Mouse (Mus musculus) ES-CJ7 (cell line): ENCODE data around the gene Plin5.
"Not testable (repeated sequence)": the region's sequence is repeated elsewhere in the genome, so short reads cannot be mapped to it uniquely, and the experiment has no call there.

Experiments used
- DNase-seq: peaks from one replicate; pipeline ENCODE4 v3.0.0; 2011; ENCODE audit warnings: low read depth, low spot score

Plin5 gene

DNA sequence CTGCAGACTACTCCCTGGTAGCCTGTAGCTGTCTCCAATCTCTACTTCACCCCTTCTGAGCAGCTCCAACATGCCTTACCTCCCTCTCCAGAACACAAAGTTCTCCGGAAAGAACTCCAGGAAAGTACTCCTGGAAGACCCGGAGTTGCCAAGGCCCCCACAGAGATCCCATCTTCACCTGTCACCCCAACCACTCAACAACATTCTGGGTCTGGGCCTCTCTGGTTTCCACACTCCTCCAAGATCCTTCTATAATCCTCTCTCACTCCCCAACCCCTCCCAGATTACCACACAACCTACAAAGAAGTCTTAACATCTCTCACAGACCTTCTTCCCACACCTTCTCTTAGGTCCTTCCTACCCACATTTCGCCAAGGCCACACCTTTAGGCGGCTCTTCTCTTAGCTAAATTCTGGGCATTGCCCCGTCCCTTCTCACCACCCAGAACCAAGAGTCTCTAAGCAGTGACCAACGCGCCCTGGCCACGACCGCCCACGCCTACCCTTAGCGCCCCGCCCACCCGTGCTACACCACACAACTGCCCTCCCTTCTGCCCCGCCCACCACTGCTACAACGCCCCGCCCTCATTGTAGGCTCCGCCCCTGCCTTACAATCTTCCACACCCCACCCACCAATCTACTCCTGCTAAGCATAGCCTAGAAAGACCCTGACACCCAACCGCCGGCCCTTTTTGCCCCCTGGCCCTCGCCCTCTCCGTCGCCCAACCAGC is 43.1 kb downstream of the Plin5 start:
- peak; percentile 91 for DNase-seq

DNA sequence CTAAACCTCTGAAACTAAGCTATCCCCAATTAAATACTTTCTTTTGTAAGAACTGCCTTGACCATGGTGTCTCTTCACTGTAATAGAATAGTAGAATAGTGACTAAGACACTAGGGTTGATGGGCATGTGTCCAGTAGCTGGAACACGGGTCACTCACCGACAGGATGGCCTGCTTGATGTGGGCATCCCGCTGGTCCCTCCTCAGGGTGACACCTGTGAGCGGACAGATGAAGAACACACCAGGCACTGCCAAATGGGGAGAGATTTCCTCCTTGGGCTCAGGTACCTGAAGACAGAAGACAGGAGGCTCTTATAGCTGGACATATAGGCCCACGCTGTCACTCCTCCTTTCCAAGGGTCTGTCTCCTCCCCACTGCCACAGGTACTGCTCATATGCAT is 45.2 kb downstream of the Plin5 start:
- no peak for DNase-seq

DNA sequence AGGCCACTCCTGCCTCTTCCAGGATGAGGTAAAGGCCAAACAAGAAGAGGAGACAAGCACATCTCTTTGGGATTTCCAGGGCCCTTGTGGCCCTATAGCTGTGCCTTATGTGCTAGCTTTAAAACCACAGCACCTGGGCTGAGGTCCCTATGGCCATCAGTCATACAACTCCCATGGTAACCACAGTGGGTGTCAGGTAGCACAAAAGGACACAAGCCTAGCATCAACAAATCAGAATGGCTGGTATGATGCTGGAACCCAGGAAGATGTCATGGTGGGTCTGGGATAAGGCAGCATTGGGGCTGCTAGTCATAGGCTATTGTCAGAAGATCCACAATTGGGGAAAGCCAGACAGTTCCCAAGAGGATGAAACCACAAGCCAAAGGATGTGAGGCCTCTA is 46.3 kb downstream of the Plin5 start:
- no peak for DNase-seq

- DNase-seq = no peak
Measured at GRCm38 (mm10) chr17:56069066-56069465, 48.3 kb downstream of the Plin5 start.

DNA sequence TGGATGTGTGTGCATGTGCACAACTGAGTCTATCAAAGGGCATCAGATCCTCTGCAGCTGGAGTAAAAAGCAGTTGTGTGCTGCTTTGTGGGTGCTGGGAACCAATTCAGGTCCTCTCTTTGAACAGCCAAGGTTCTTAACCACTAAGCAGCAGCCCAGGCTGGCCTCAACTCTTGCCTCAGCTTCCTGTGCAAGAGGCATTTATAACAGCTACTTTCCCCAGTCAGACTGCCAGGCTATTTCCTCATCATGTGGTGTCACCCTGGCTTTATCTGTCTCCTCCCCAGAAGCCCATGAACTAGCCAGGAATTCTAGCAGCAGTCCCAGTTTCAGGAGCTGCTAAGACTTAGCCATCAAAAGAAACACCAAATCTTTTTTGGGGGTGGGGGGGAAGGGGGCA is 50.9 kb downstream of the Plin5 start:
- DNase-seq = no peak

GRCm38 (mm10) chr17:56065715-56066114 is 51.7 kb downstream of the Plin5 start:
- not testable (repeated sequence) for DNase-seq

DNA sequence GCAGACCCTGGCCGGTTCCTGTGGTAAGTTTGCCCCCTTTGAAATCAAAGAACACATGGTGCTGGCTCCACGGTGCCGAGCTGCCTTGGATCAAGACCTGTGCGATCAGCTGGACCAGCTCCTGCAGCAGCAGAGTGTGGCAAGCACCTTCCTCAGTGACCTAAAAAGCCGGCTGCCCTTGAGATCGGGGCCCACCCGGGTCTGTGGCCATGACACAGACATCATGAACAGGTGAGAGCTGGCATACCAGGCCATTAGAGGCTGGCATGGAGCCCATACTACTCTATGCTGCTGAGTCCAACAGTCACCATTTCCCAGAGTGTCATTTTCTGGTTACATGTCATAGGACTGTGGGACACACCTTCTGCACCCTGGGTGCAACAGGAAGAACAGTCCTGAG is 55.3 kb downstream of the Plin5 start:
- no peak for DNase-seq
